Mouse (Mus musculus): ENCODE data around the gene Olfr930.

The Olfr930 gene

GRCm38 (mm10) chr9:38929509-38929908 lies at the start of gene Olfr930:
Olfr930 (plus strand) TSS chr9:38929809.
- no peak for DNase-seq (ENCODE audit: low read depth, low spot score)

GRCm38 (mm10) chr9:38953401-38954123 lies 24.0 kb downstream of the Olfr930 start:
- no peak for DNase-seq (ENCODE audit: low read depth, low spot score)

GRCm38 (mm10) chr9:38954124-38954416 lies 24.5 kb downstream of the Olfr930 start:
- no peak for DNase-seq (ENCODE audit: low read depth, low spot score)

- no peak for DNase-seq (ENCODE audit: low read depth, low spot score)
Observed at GRCm38 (mm10) chr9:38972013-38972412, 42.4 kb downstream of the Olfr930 start, which contains the start of gene Olfr933. Olfr933 (plus strand) TSS chr9:38972313.

All from CD4-positive, CD25-positive, alpha-beta regulatory T cell, adult 2 months (primary cell).